Mouse (Mus musculus): Measurements from ENCODE around the gene Uvrag.

Uvrag gene

DNA sequence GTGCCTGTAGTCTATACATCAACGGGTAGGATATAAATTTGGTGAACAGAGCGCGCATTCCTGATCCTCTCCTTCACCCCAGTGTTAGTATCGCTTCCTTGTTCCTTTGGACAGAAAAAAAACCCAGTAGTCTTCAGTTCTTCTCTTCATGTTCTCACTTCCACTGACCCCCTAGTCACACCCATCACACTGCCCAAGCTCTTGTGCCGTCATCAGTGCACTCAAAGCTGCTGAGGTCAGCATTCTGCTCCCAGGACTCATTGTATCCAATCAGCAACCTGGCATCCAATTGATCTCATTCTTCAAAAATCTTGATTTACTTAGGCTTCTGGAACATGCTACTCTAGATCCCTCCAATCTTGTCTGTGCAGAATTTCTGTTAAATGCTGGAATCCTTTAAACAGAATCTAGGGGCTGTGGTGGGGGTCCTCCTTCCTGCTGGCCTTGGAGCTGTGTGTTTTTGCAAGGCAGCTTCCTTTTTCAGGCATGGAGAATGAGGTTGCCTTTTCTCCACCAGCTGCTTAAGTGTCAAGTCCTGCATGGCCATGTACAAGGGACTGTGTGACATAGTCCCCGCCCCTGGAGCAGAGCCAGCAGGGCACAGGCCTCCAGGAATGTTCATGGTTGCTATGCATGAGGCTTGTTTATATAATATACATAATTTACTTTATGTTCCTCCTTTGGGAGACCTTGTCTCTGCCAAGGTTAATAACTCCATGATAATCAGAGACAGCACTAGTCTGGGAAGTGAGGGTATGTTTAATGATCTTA lies 88.3 kb downstream of the Uvrag start:
- DNase-seq: no peak

GRCm38 (mm10) chr7:99050882-99051281 lies 90.1 kb downstream of the Uvrag start:
- DNase-seq: no peak

GRCm38 (mm10) chr7:99049897-99050296 lies 91.0 kb downstream of the Uvrag start:
- no peak for DNase-seq

DNA sequence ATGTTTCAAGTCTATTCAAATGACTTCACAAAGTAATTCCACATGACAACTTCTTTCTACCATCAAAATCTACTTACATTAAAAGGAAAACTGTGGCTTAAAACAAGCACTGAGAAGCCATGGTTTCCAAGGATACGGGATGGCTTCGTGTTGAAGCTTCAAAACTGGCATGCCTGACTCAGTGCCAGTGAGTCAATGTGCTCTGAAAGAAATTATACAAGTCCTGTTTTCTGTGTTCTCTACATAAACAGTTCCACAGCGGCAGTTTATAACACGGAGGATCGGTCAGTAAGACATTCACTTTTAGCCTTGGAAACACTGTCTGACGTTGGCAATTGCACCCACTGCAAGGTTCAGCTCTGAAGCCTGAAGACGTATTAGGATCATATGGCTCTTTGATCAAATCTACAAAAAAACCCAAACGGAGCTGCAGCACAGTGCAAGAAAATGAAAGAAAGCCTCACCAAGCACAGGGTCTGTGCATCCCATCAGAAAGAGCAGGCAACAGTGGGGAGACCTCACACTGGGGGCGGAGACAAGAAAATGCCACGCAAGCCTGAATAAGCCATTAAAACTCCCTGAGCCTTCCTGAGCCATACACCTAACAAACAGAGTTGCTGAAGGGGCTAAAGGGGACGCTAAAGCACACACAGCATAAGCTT lies 94.3 kb downstream of the Uvrag start:
- DNase-seq: no peak

GRCm38 (mm10) chr7:99045525-99045924 lies 95.4 kb downstream of the Uvrag start:
- DNase-seq: no peak

GRCm38 (mm10) chr7:99043923-99044322 lies 97.0 kb downstream of the Uvrag start:
- no peak for DNase-seq

DNA sequence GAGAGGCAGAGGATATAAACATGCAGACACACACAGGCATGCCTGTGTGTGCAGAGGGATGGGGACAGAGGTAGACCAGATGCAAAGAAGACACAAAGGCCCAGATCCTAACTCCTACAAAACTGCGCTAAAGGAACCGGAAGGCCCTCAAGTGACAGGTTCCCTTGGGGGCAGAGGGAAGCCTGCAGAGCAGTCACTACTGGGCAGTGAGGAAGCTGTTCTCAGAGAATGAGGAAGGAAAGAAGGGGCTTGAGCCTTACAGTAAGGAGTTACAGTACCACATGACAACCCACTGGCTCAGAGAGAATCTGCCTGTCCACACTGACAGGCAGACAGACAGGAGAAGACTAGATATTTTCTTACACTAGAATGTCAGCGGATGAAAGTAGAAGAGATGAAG lies 97.6 kb downstream of the Uvrag start:
- no peak for DNase-seq

DNA sequence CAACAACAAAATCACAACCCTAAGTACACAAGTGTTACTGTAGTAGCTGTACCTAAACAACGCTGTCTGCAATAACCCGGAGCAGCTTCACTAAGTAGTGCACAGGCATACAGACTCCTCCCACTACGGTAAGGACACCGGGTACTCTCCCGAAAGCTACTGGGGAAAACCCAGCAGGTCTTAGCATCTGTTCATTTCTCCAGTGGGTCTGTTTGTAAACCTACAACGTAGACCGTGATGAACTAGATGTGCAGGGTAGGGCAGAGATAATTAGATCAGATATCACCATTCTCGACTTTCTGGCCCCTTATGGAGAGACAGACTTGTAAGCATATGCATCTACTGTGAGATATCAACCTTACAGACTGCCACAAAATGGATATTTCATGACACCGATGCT lies 99.1 kb downstream of the Uvrag start:
- no peak for DNase-seq

DNA sequence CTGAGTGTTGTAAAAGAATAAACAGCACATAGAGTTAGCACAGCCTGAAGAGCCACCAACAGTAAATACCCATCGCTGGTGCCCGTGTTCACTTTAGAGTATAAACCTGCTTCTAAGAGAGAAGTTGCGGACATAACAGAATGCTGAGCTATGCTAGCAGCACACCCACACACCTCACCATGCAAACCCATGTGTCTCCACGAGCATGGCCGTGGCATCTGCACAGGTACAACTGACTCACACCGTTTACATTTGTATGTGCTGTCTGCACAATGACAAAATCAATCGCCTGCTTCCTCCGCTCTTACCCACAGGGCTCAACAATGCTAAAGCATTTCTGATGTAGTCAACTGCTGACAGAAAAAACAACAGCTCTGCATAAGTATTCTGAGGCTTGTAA lies 101.0 kb downstream of the Uvrag start:
- no peak for DNase-seq

GRCm38 (mm10) chr7:99036284-99036683 lies 104.7 kb downstream of the Uvrag start:
- DNase-seq: no peak

- DNase-seq: no peak
Measured at GRCm38 (mm10) chr7:99034909-99035308, 106.0 kb downstream of the Uvrag start.

DNA sequence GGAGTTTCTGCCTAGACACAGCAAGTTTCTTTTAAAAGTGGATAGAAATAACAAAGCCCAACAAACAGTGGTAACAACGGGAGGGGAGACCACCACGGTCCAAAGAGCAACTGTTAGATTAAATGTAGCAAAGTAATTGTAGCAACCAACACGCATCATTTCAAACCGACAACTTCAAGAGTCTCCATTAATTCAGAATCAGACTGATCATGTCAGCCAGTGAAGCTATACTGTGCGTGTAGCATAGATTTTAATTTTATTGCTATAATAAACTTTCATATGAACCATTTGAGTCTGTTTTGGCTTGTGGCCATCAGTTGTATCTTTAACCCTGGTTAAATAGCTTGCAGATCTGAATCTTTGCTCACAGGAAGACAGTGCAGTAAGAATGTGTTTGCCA lies 107.1 kb downstream of the Uvrag start:
- DNase-seq: no peak

GRCm38 (mm10) chr7:99033314-99033713 lies 107.6 kb downstream of the Uvrag start:
- no peak for DNase-seq

- no peak for DNase-seq
Measured at GRCm38 (mm10) chr7:99032051-99032450, 108.9 kb downstream of the Uvrag start.

GRCm38 (mm10) chr7:99028108-99028507 lies 112.8 kb downstream of the Uvrag start:
- no peak for DNase-seq

- no peak for DNase-seq
Measured at GRCm38 (mm10) chr7:99027185-99027584, 113.8 kb downstream of the Uvrag start.

- no peak for DNase-seq
Measured at GRCm38 (mm10) chr7:99025989-99026388, 115.0 kb downstream of the Uvrag start.

- DNase-seq: no peak
Measured at GRCm38 (mm10) chr7:99025265-99025664, 115.7 kb downstream of the Uvrag start.

- no peak for DNase-seq
Measured at GRCm38 (mm10) chr7:99024791-99025190, 116.2 kb downstream of the Uvrag start.

- DNase-seq: no peak
Measured at GRCm38 (mm10) chr7:99023931-99024330, 117.0 kb downstream of the Uvrag start.

DNA sequence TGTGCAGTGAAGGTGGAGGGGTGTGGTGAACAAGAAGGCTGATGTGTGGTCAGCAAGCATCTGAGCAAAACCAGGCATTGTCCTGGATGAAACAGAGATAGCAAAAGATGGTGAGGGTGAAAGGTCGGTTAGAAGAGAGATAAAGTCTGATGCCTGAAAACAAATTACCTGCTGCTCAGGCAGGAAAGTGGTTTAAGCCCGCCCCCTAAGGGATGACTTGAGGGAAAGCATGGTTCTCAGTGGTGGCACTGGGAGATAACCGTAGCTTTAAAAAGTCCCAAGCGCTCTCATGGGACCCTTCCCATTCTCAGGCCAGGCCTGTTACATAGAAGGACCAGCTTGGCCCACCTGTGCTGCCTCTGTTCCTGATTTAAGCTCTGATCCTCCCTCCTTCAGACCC lies 119.7 kb downstream of the Uvrag start:
- DNase-seq: no peak

GRCm38 (mm10) chr7:99020353-99020752 lies 120.6 kb downstream of the Uvrag start:
- no peak for DNase-seq

GRCm38 (mm10) chr7:99017224-99017844 lies 123.6 kb downstream of the Uvrag start:
- no peak for DNase-seq

DNA sequence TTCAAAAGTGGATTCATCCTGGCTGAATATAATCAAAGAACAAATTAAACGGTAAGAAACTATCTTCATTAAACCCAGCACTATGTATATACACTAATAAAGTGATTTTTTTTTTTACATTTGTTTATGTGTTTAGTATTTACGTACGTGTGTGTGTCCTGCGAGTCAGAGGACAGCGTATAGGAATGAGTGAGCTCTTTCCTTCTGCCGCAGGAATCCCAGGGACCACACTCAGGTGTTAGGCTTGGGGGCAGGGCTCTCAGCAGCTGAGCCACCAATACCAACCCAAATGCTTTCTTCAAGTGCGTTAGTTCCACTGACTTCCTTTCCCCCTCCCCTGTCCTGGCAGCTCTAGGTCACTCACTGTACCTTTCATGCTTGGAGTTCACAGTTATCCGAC lies 125.0 kb downstream of the Uvrag start:
- no peak for DNase-seq
